Mouse (Mus musculus): ENCODE measurements around the gene Myrfl.
A peak's percentile ranks its signal among the peaks of the same experiment; 100 is the strongest.

Gene Myrfl

GRCm38 (mm10) chr10:116896336-116897177 lies at the start of gene Myrfl:
Gene Myrfl (minus strand): TSS chr10:116896919.
- DNase-seq (ENCODE audit: low read depth, low spot score): no peak

- DNase-seq (ENCODE audit: low read depth, low spot score): no peak
Measured at GRCm38 (mm10) chr10:116944940-116945339, 48.2 kb upstream of the Myrfl start.

- DNase-seq (ENCODE audit: low read depth, low spot score): peak; percentile 46
Measured at GRCm38 (mm10) chr10:116944144-116944543, 47.4 kb upstream of the Myrfl start.

GRCm38 (mm10) chr10:116943025-116943424 lies 46.3 kb upstream of the Myrfl start:
- peak; percentile 33 for DNase-seq (ENCODE audit: low read depth, low spot score)

- DNase-seq (ENCODE audit: low read depth, low spot score): no peak
Measured at GRCm38 (mm10) chr10:116935028-116935427, 38.3 kb upstream of the Myrfl start.

- DNase-seq (ENCODE audit: low read depth, low spot score): no peak
Measured at GRCm38 (mm10) chr10:116933794-116934193, 37.1 kb upstream of the Myrfl start.

- DNase-seq (ENCODE audit: low read depth, low spot score): no peak
Measured at GRCm38 (mm10) chr10:116932418-116932817, 35.7 kb upstream of the Myrfl start.

- peak; percentile 11 for DNase-seq (ENCODE audit: low read depth, low spot score)
Measured at GRCm38 (mm10) chr10:116931497-116932179, 34.9 kb upstream of the Myrfl start.

- no peak for DNase-seq (ENCODE audit: low read depth, low spot score)
Measured at GRCm38 (mm10) chr10:116930936-116931335, 34.2 kb upstream of the Myrfl start.

GRCm38 (mm10) chr10:116930506-116930905 lies 33.8 kb upstream of the Myrfl start:
- peak; percentile 39 for DNase-seq (ENCODE audit: low read depth, low spot score)

- DNase-seq (ENCODE audit: low read depth, low spot score): peak; percentile 80
Measured at GRCm38 (mm10) chr10:116928826-116929225, 32.1 kb upstream of the Myrfl start.

- no peak for DNase-seq (ENCODE audit: low read depth, low spot score)
Measured at GRCm38 (mm10) chr10:116926428-116927113, 29.9 kb upstream of the Myrfl start.

- DNase-seq (ENCODE audit: low read depth, low spot score): no peak
Measured at GRCm38 (mm10) chr10:116923651-116924495, 27.2 kb upstream of the Myrfl start.

- no peak for DNase-seq (ENCODE audit: low read depth, low spot score)
Measured at GRCm38 (mm10) chr10:116922161-116922560, 25.4 kb upstream of the Myrfl start.

GRCm38 (mm10) chr10:116921416-116921815 lies 24.7 kb upstream of the Myrfl start:
- no peak for DNase-seq (ENCODE audit: low read depth, low spot score)

- DNase-seq (ENCODE audit: low read depth, low spot score): no peak
Measured at GRCm38 (mm10) chr10:116920641-116921040, 23.9 kb upstream of the Myrfl start.

GRCm38 (mm10) chr10:116919368-116920317 lies 22.9 kb upstream of the Myrfl start:
- DNase-seq (ENCODE audit: low read depth, low spot score): no peak

GRCm38 (mm10) chr10:116916581-116916980 lies 19.9 kb upstream of the Myrfl start:
- DNase-seq (ENCODE audit: low read depth, low spot score): no peak

- no peak for DNase-seq (ENCODE audit: low read depth, low spot score)
Measured at GRCm38 (mm10) chr10:116915286-116915685, 18.6 kb upstream of the Myrfl start.

- peak; percentile 6 for DNase-seq (ENCODE audit: low read depth, low spot score)
Measured at GRCm38 (mm10) chr10:116914586-116914985, 17.9 kb upstream of the Myrfl start.

Data from 3T3-L1 (cell line).